Mouse (Mus musculus): ENCODE measurements at regions not wholly inside any gene's neighbourhood (a gene's known extent, or its start where the extent isn't known, plus 50 kb on each side); places are given as distances from the start of the nearest gene placed in this dataset.

DNA sequence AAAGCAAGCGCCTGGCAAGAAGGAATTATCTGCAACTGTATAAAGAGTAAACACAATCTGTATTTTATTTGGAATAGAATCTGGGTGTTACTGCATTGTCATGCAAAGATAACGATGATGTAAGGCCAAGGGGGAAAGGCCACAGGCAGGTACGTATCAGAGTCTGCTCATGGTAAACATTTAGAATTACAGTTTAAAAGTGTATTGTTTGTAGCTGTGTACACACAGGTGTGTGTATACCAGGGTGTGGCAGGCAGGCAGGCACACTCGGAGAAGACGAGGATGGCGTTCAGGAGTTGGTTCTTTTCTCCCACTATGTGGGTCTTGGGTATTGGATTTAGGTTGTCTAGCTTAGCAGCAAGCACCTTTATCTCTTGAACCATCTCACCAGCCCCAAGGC is 242.9 kb upstream of the Atp5g3 start:
- no peak for TF ChIP-seq CTCF (IDR thresholded peaks at IDR 0.05; ENCODE audit: borderline replicate concordance, insufficient read depth, low read length)
- TF ChIP-seq POLR2A (IDR thresholded peaks at IDR 0.05; ENCODE audit: low read depth, low read length): no peak
